Mouse (Mus musculus) forebrain, embryonic 16.5 days (tissue): Measurements from ENCODE around the gene Eme2. TPM values are rescaled to one million over a fixed set of nuclear protein-coding genes. Genes with fewer than 3 reads are reported as not detected.

ENCODE experiments used
- ATAC-seq: fragments of 200-750 bp; cut with Nextera tagmentation; 2 replicates; pipeline ENCODE4 v1.8.0; 2017; ENCODE audit warnings: mild to moderate bottlenecking, moderate library complexity
- H3K27ac ChIP-seq: fragments of 300-500 bp; sonication (generic); 2 replicates; pipeline ENCODE4 v1.5.1; 2014; ENCODE audit warnings: low read length, control low read depth
- H3K27me3 ChIP-seq: fragments of 300-500 bp; sonication (generic); replicated peaks from 2 replicates; pipeline ENCODE4 v1.6.1; 2014; ENCODE audit warnings: low read length; ENCODE audit not compliant: control insufficient read depth, insufficient read depth
- H3K36me3 ChIP-seq: fragments of 300-500 bp; sonication (generic); 2 replicates; pipeline ENCODE4 v1.6.1; 2014; ENCODE audit not compliant: control insufficient read depth, insufficient read depth
- H3K4me1 ChIP-seq: fragments of 300-500 bp; sonication (generic); replicated peaks from 2 replicates; pipeline ENCODE4 v1.6.1; 2014; ENCODE audit warnings: low read length; ENCODE audit not compliant: control insufficient read depth, insufficient read depth
- H3K4me2 ChIP-seq: fragments of 300-500 bp; sonication (generic); 2 replicates; pipeline ENCODE4 v1.6.1; 2014; ENCODE audit warnings: mild to moderate bottlenecking, low read length, control low read depth
- H3K4me3 ChIP-seq: fragments of 300-500 bp; sonication (generic); replicated peaks from 2 replicates; pipeline ENCODE4 v1.5.1; 2014; ENCODE audit warnings: mild to moderate bottlenecking, low read length, control low read depth
- H3K9ac ChIP-seq: fragments of 300-500 bp; sonication (generic); replicated peaks from 2 replicates; pipeline ENCODE4 v1.6.1; 2014; ENCODE audit warnings: low read depth, low read length, control low read depth
- H3K9me3 ChIP-seq: fragments of 300-500 bp; sonication (generic); 2 replicates; pipeline ENCODE4 v1.6.1; 2016; ENCODE audit warnings: low read length; ENCODE audit not compliant: control insufficient read depth
- WGBS: fragments of 180-500 bp; shearing (Covaris S2); extraction: QIAGEN DNeasy Blood & Tissue Kit; methylation state at CpG from one replicate; pipeline ENCODE4 v1.1.7; 2014; 5-methylcytosine and 5-hydroxymethylcytosine counted together
- polyA plus RNA-seq: library from polyadenylated mRNA; unstranded; fragments of >200 nt; fragmentation: Nextera tagmentation; extraction: Ambion mirVana; gene quantifications from 2 replicates; pipeline ENCODE4 v1.2.1, GENCODE M21; 2015

Eme2 gene
- polyA plus RNA-seq, 1 experiment from 2014 or later: 35.7 TPM

DNA sequence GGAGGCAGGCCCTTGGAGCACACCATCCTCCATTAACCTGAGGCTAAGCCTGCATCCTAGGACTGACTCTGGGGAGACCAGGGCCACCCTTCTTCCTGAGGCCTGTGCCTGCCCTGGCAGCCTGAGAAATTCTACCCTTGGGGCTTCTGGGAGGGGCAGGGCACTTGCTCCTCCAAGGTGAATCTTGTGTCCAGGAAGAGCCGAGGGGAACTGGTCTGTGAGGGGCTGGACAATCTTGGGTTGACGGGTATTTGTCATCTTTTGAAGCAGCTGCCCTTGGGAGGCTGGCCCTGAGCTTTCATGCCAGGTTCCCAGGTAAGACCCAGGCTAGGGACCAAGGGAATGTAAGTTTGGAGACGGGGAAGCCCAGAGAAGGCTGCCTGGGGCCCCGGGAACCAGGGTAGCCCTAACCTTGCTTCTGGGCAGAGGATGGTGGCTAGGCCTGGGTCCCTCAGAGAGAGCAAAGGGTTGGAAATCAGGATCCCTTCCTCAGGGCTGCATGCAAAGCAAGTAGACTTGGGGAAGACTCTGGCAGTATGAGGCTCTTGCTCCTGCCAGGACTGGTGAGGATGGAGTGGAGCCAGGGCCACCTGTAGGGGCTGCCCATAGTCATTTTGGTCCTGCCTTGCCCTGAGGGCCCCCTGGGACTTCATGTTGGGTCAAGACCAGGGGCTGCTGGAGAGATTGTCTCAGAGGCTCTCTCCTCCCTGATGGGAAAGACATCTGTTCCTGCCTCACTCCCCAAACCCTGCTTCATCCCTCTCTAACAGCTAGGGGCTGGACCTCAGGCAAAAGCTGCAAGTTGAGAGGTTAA lies 3.4 kb upstream of the Eme2 start:
- no peak overlapping the region for H3K4me3 ChIP-seq

DNA sequence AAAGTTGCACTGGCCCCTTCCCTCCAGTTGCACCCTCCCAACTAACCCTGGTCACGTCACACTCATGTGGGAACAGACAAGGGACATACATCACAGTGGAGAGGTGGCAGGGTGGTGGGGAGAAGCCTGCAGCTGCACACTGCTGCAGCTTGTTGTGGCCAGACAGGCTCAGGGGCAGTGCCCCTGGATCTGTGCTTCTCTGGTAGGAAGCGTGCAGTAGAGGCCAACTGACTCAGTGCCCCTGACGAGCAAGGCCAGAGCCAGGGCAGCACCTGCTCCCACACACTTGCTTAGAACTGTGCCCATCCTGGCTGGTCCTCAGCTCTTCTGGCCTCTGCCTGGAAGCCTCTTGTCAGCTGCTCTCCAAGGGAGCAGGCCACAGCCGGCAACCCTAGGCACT lies 2.7 kb upstream of the Eme2 start:
- Histone ChIP-seq H3K9me3 (no peaks in the 10 kb centered on the region), H3K27me3 (no peaks in the 10 kb centered on the region), H3K27ac (no peak overlapping the region), H3K4me1 (peaks cover 31% of the 10 kb centered on the region), H3K9ac (no peak overlapping the region), H3K36me3 (peaks cover 29% of the 10 kb centered on the region), H3K4me2 (peak overlapping the region; percentile 92), H3K4me3 (peak overlapping the region; percentile 87)
- 77% methylated on average over 4 of the region's 4 CpGs for WGBS
- no peak for ATAC-seq

More for the DNA sequence above, 3.4 kb upstream of the Eme2 start:
- 79% methylated on average over 4 of the region's 4 CpGs for WGBS
- peaks cover 30% of the 10 kb centered on the region for H3K36me3 ChIP-seq
- ATAC-seq: no peak
- H3K9ac ChIP-seq: no peak overlapping the region
- H3K27me3 ChIP-seq: no peaks in the 10 kb centered on the region
- no peak overlapping the region for H3K4me2 ChIP-seq
- no peak overlapping the region for H3K27ac ChIP-seq
- peaks cover 31% of the 10 kb centered on the region for H3K4me1 ChIP-seq
- H3K9me3 ChIP-seq: no peaks in the 10 kb centered on the region

DNA sequence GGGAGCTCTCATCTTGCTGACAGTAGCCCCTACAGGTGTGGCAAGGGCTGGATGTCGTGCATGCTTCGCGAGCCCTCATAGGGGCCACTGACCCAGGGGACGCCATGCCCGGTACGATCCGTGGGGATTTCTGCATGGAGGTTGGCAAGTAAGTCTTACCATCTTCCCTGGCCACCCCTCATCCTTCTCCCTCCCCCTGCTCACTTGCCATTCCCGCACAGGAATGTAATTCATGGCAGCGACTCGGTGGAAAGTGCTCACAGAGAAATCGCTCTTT lies 2.0 kb upstream of the Eme2 start:
- 29% methylated on average over 11 of the region's 11 CpGs for WGBS
- peak overlapping the region; percentile 87 for H3K4me3 ChIP-seq
- H3K27ac ChIP-seq: peak overlapping the region; percentile 87
- no peak for ATAC-seq
- H3K9me3 ChIP-seq: no peaks in the 10 kb centered on the region
- H3K27me3 ChIP-seq: no peaks in the 10 kb centered on the region
- H3K36me3 ChIP-seq: peaks cover 25% of the 10 kb centered on the region
- H3K9ac ChIP-seq: peak overlapping the region; percentile 84
- H3K4me1 ChIP-seq: peaks cover 31% of the 10 kb centered on the region
- H3K4me2 ChIP-seq: peak overlapping the region; percentile 92

DNA sequence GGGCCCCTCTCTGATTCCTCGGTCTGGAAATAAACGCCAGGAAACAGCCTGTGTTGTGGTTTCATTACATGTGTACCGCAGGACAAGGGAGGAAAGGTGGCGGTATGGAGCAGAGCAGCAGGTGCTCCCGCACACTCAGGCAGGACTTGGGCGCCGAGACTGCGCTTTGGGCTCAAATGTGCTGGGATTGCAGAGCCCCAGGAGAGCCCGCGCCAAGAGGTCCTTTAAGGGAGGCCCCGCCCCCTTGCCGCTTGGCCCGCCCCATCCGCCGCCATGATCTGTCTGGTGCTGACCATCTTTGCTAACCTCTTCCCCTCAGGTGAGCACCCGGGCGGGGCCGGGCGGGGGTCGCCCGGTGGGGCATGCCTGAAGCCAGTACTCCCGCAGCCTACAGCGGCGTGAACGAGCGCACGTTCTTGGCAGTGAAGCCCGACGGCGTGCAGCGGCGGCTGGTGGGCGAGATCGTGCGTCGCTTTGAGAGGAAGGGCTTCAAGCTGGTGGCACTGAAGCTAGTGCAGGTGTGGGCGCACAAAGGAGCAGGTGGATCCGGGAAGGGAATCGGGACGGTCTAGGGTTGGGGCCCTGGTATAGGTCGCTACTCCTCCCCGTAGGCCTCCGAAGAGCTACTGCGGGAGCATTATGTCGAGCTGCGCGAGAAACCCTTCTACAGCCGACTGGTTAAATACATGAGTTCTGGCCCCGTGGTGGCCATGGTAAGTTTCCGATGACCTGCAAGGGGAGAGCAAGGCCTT lies 1.5 kb upstream of the Eme2 start, which contains the start of gene Nme3:
Nme3 (plus strand) TSS at position 260 of the 752 bp plus-strand sequence.
- H3K27me3 ChIP-seq: no peaks in the 10 kb centered on the region
- H3K36me3 ChIP-seq: peaks cover 22% of the 10 kb centered on the region
- H3K4me1 ChIP-seq: peaks cover 31% of the 10 kb centered on the region
- peak within 1 kb of the TSS; percentile 84 for H3K9ac ChIP-seq
- peak within 1 kb of the TSS; percentile 87 for H3K27ac ChIP-seq
- H3K4me2 ChIP-seq: peak within 1 kb of the TSS; percentile 92
- peak; percentile 75 for ATAC-seq
- under 1% methylated on average over 50 of the region's 50 CpGs for WGBS
- peak within 1 kb of the TSS; percentile 87 for H3K4me3 ChIP-seq
- H3K9me3 ChIP-seq: no peaks in the 10 kb centered on the region

DNA sequence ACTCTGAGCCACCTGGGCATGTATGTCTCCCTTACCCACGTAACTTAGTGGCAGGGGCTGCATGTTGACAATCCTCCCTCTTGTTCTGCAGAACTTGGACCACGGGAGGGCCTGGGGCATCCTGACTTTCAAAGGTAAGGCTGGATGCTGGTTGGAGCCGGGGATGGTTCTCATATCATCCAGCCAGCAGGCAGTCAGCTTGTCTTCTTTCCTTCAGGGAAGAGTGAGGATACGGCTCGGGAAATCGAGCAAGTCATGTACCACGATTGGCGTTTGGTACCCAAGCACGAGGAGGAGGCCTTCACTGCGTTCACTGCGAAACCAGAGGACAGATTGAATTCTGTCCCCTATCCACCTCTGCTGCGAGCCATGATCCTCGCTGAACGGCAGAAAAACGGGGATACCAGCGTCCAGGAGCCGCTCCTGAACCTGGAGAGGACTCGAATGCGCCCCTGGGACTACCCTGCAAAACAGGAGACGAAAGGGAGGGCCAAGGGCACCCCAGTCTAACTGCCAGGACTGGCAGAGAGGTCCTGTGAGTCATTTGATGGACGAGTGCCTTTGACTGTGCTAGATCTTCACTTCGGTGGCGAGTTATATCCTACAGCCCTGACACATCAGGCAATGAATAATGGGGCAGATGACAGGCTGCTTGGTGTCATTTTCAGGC lies 819 bp upstream of the Eme2 start:
- Histone ChIP-seq H3K9ac (peak overlapping the region; percentile 84), H3K4me2 (peak overlapping the region; percentile 92), H3K4me3 (peak overlapping the region; percentile 87), H3K27ac (peak overlapping the region; percentile 77), H3K36me3 (peaks cover 25% of the 10 kb centered on the region), H3K27me3 (no peaks in the 10 kb centered on the region), H3K9me3 (no peaks in the 10 kb centered on the region), H3K4me1 (peaks cover 31% of the 10 kb centered on the region)
- 9% methylated on average over 23 of the region's 23 CpGs for WGBS
- ATAC-seq: no peak

DNA sequence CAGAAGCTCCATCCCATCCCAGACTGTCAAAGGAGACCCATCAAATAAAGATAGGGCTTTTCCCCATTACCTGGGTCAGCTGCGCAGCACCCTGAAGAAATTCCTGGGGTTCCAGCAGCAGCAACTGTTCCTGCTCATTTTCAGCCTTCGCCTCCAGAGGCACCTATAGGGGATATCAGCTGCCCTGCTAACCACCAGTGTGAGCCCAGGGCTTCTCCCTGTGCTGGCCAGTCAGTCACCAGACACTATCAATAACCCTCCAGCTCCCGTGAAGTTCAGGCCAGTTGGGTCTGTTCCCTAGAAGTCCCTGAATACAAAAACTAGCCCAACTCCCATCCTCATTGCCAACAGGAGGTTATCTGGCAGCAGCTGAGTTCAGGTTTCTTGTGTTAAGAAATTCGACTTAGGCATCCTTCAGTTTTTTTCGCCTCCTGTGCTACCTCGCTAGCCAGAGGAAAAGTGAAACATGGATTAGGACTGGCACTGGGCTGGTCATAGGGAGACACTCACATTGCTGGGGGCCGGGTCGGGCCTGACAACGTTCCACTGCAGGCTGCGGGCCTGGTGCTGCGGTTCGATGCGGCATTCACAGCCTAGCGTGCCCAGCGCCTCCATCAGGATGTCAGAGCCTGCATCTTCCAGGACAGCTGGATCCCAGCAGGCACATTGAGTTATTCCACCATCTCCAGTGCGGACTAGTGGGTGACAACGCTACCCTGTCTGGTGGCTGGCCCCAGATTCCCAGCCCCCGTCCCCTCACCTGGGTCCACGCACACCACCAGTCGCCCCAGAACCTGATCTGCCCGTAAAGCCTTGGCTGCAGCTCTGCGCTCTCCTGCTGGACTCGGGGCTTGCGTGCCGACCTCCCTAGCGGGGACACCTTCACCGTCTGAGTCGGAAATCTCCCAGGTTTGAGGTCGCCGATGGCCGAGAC lies 559 bp downstream of the Eme2 start:
- peaks cover 31% of the 10 kb centered on the region for H3K4me1 ChIP-seq
- no peak for ATAC-seq
- peak overlapping the region; percentile 92 for H3K4me2 ChIP-seq
- peak overlapping the region; percentile 87 for H3K4me3 ChIP-seq
- no peaks in the 10 kb centered on the region for H3K27me3 ChIP-seq
- H3K9ac ChIP-seq: peak overlapping the region; percentile 84
- H3K36me3 ChIP-seq: peaks cover 29% of the 10 kb centered on the region
- WGBS: 11% methylated on average over 31 of the region's 31 CpGs
- H3K9me3 ChIP-seq: no peaks in the 10 kb centered on the region
- peak overlapping the region; percentile 77 for H3K27ac ChIP-seq

DNA sequence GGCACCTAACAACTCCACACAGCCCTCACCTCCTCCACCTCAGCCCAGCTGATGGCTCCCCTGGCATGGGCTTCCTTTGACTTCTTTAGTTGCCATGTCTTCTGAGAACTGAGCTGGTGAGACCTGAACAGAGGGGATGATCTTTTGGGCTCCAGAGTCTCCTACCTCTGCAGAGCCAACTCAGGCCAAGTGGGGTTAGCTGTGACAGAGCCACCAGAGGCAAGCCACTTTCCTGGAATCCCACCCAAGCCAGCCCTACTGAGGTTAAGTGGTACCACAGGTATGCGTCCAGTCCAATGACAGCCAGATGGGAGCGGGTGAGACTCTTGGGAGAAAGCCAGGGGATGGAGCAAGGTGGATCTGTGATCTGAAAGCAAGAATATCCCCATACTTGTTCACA lies 1.6 kb downstream of the Eme2 start:
- WGBS: 98% methylated on average over 2 of the region's 2 CpGs
- H3K27me3 ChIP-seq: no peaks in the 10 kb centered on the region
- H3K9ac ChIP-seq: no peak overlapping the region
- H3K4me1 ChIP-seq: peaks cover 31% of the 10 kb centered on the region
- no peak overlapping the region for H3K27ac ChIP-seq
- no peak overlapping the region for H3K4me3 ChIP-seq
- H3K4me2 ChIP-seq: no peak overlapping the region
- no peak for ATAC-seq
- peaks cover 22% of the 10 kb centered on the region for H3K36me3 ChIP-seq
- no peaks in the 10 kb centered on the region for H3K9me3 ChIP-seq

DNA sequence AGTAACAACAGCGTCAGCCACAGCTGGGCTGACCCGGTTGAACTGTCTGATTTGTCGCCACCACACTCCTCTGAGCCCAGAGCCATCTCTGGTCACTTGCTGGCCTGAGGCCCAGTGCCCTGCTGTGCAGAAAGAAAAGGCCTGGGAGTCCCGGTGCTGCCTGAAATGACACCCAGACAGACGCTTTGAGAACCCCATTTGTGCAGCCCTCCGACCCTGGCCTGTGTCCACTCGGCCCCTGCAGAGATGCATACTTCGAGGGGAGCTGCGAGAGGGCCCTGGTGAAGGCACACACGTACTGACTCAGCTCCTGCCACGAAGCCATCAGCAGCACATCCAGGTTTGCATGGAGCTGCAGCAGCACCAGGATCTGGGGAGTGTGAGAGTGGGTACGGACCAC lies 2.1 kb downstream of the Eme2 start:
- ATAC-seq: no peak
- 87% methylated on average over 12 of the region's 12 CpGs for WGBS
- Histone ChIP-seq H3K9ac (no peak overlapping the region), H3K27me3 (no peaks in the 10 kb centered on the region), H3K9me3 (no peaks in the 10 kb centered on the region), H3K4me1 (peaks cover 34% of the 10 kb centered on the region), H3K4me2 (no peak overlapping the region), H3K4me3 (no peak overlapping the region), H3K36me3 (peaks cover 22% of the 10 kb centered on the region), H3K27ac (no peak overlapping the region)
